Mouse (Mus musculus): ENCODE results near the gene Vmn1r122.
"Not testable (repeated sequence)": the region's sequence is repeated elsewhere in the genome, so short reads cannot be mapped to it uniquely, and the experiment has no call there.

The Vmn1r122 gene

GRCm38 (mm10) chr7:21134028-21134427 is at the start of gene Vmn1r122:
Gene Vmn1r122 (minus strand): TSS chr7:21134128.
- not testable (repeated sequence) for DNase-seq (ENCODE audit: low read depth, low spot score)

GRCm38 (mm10) chr7:21161885-21162284 is 28.0 kb upstream of the Vmn1r122 start, which contains the start of gene Vmn1r123:
Gene Vmn1r123 (plus strand): TSS chr7:21162185.
- DNase-seq (ENCODE audit: low read depth, low spot score): not testable (repeated sequence)

GRCm38 (mm10) chr7:21098413-21098812 is 35.5 kb downstream of the Vmn1r122 start, which contains the start of gene Vmn1r121:
Gene Vmn1r121 (minus strand): TSS chr7:21098513.
- DNase-seq (ENCODE audit: low read depth, low spot score): not testable (repeated sequence)

Data from retina, adult 2 months (tissue).